Mouse (Mus musculus) liver, embryonic 14.5 days (tissue): ENCODE results near the gene Polr2e. TPM values are rescaled to one million over a fixed set of nuclear protein-coding genes. Genes with fewer than 3 reads are reported as not detected.

Source experiments
- ATAC-seq: fragments of 200-750 bp; cut with Nextera tagmentation; 2 replicates; pipeline ENCODE4 v1.8.0; 2017; ENCODE audit warnings: moderate number of reproducible peaks, mild to moderate bottlenecking, moderate library complexity; ENCODE audit not compliant: insufficient read depth
- DNase-seq, 3 experiments: peaks; one replicate each; pipeline ENCODE4 v3.0.0-alpha.2; 2012 to 2013; ENCODE audit warnings: low read depth in 3 of 3, low spot score in 3 of 3
- H3K27ac ChIP-seq: fragments of 300-500 bp; sonication (generic); 2 replicates; pipeline ENCODE4 v1.5.1; 2014; ENCODE audit warnings: moderate library complexity, mild to moderate bottlenecking, control low read depth, inconsistent platforms
- H3K27me3 ChIP-seq: fragments of 300-500 bp; sonication (generic); 2 replicates; pipeline ENCODE4 v1.6.1; 2014; ENCODE audit warnings: mild to moderate bottlenecking, low read length, moderate library complexity; ENCODE audit not compliant: control insufficient read depth, insufficient read depth
- H3K36me3 ChIP-seq: fragments of 300-500 bp; sonication (generic); replicated peaks from 2 replicates; pipeline ENCODE4 v1.6.1; 2014; ENCODE audit warnings: low read depth; ENCODE audit not compliant: control insufficient read depth, insufficient read depth
- H3K4me1 ChIP-seq, 2 experiments: fragments of 200-500 bp in 1 of 2; fragments of 300-500 bp in 1 of 2; sonication (generic) in 1 of 2; replicated peaks; 2 replicates each; pipeline ENCODE4 v1.6.1; 2012 to 2014; ENCODE audit warnings: antibody characterized with exemption in 1 of 2, inconsistent platforms in 1 of 2, low read length in 1 of 2; ENCODE audit not compliant: control insufficient read depth in 2 of 2, insufficient read depth in 2 of 2
- H3K4me2 ChIP-seq: fragments of 300-500 bp; sonication (generic); 2 replicates; pipeline ENCODE4 v1.6.1; 2014; ENCODE audit warnings: low read depth, mild to moderate bottlenecking, control low read depth, moderate library complexity
- H3K4me3 ChIP-seq, 2 experiments: fragments of 200-500 bp in 1 of 2; fragments of 300-500 bp in 1 of 2; sonication (generic) in 1 of 2; 2 replicates each; pipeline ENCODE4 v1.5.1; 2012 to 2014; ENCODE audit warnings: low read depth in 2 of 2, low read length in 2 of 2, mild to moderate bottlenecking in 2 of 2, control low read depth in 1 of 2, inconsistent platforms in 1 of 2, moderate library complexity in 1 of 2; ENCODE audit not compliant: insufficient read depth in 1 of 2
- H3K9ac ChIP-seq: fragments of 300-500 bp; sonication (generic); replicated peaks from 2 replicates; pipeline ENCODE4 v1.6.1; 2014; ENCODE audit warnings: mild to moderate bottlenecking, control low read depth, moderate library complexity
- H3K9me3 ChIP-seq: fragments of 300-500 bp; sonication (generic); 2 replicates; pipeline ENCODE4 v1.6.1; 2016; ENCODE audit warnings: low read length, mixed read lengths; ENCODE audit not compliant: control insufficient read depth
- CTCF ChIP-seq: IDR thresholded peaks from 2 replicates; pipeline ENCODE4 v1.5.1; 2016; ENCODE audit warnings: antibody characterized with exemption, low read depth, control low read depth
- EP300 ChIP-seq: IDR thresholded peaks from 2 replicates; pipeline ENCODE4 v1.6.1; 2016; ENCODE audit warnings: antibody characterized with exemption, low read depth
- WGBS: fragments of 180-500 bp; shearing (Covaris S2); extraction: QIAGEN DNeasy Blood & Tissue Kit; methylation state at CpG from one replicate; pipeline ENCODE4 v1.1.7; 2014; ENCODE audit not compliant: insufficient replicate concordance; 5-methylcytosine and 5-hydroxymethylcytosine counted together
- polyA plus RNA-seq, 2 experiments: library from polyadenylated mRNA; depleted of rRNA in 1 of 2; stranded (reverse) in 1 of 2; unstranded in 1 of 2; fragments of >200 nt; fragmentation: Nextera tagmentation in 1 of 2; extraction: Ambion mirVana in 1 of 2; gene quantifications; 2 replicates each; pipeline versions ENCODE4 v1.2.1 to v1.2.3; 2012 to 2014

Gene Polr2e
- polyA plus RNA-seq, 2 experiments, result 88.0 to 121 TPM

- Histone ChIP-seq H3K27me3 (no peaks in the 10 kb centered on the region), H3K4me2 (no peak overlapping the region)
- no peak for ATAC-seq
These were observed 11.5 kb upstream of the Polr2e start for GRCm38 (mm10) chr10:80050885-80051617.

DNA sequence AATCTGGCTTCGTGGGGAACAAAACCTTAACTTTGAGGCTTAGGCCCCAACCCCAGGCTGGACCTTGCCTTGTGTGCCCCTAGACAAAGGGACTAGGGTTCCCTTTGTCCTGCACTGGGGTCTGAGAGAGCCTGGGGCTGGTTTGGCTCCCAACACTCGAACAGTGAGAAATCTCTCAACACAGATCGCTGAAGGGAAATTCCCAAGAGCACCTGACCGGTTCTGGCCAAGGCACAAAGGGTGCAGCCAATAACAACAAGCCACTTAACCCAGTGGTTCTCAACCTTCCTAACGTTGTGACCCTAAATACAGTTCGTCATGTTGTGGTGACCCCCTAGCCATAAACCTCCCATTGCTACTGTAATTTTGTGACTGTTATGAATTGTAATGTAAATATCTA is 10.6 kb upstream of the Polr2e start:
- WGBS, result 66% methylated on average over 6 of the region's 6 CpGs
- H3K9ac ChIP-seq, result no peak overlapping the region; the same call in 1 of the 2 replicates
- no peak for TF ChIP-seq EP300
- TF ChIP-seq CTCF, result no peak
- H3K9me3 ChIP-seq, result no peaks in the 10 kb centered on the region
- peak overlapping the region; percentile 31; the same call in 1 of the 2 replicates for H3K27ac ChIP-seq
- H3K4me2 ChIP-seq, result no peak overlapping the region
- peaks cover 33 to 42% of the 10 kb centered on the region in 2 experiments for H3K4me1 ChIP-seq
- ATAC-seq (no peak), DNase-seq (no peak)
- no peaks in the 10 kb centered on the region; the same call in 1 of the 2 replicates for H3K36me3 ChIP-seq
- H3K4me3 ChIP-seq, result no peak overlapping the region
- no peaks in the 10 kb centered on the region for H3K27me3 ChIP-seq

More at GRCm38 (mm10) chr10:80050885-80051617, 11.5 kb upstream of the Polr2e start:
- no peak overlapping the region for H3K4me3 ChIP-seq
- DNase-seq, result no peak
- H3K9me3 ChIP-seq, result no peaks in the 10 kb centered on the region
- H3K36me3 ChIP-seq, result peaks cover 5% of the 10 kb centered on the region
- H3K4me1 ChIP-seq, result peaks cover 36 to 44% of the 10 kb centered on the region in 2 experiments
- TF ChIP-seq CTCF, result no peak
- no peak overlapping the region for H3K9ac ChIP-seq
- peak overlapping the region; percentile 28 for H3K27ac ChIP-seq
- 42% methylated on average over 15 of the region's 15 CpGs for WGBS

DNA sequence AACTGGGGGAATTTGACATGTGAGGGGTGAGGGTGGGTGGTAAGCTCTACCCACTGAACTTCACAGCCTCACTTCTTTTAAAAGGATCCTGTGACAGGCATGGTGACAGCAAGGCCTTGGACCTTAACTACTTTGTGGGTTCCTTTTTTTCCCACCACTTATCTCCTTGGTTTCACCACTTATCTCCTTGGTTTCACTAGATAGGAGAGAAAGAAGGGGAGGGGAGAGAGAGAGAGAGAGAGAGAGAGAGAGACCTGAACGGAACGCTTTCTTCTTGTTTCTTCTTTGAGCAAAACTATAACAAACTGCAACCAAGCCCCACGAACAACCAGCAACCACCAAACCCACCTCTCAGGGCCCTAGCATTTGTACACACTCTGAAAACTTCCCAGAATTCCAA is 9.2 kb upstream of the Polr2e start:
- Histone ChIP-seq H3K27ac (no peak overlapping the region; the same call in 1 of the 2 replicates), H3K27me3 (no peaks in the 10 kb centered on the region), H3K9ac (no peak overlapping the region), H3K36me3 (no peaks in the 10 kb centered on the region), H3K4me2 (no peak overlapping the region), H3K4me1 (peaks cover 29 to 40% of the 10 kb centered on the region in 2 experiments), H3K9me3 (no peaks in the 10 kb centered on the region), H3K4me3 (no peak overlapping the region)
- DNase-seq (no peak), ATAC-seq (no peak)
- 21% methylated on average over 3 of the region's 3 CpGs for WGBS
- TF ChIP-seq EP300, result no peak
- no peak for TF ChIP-seq CTCF

GRCm38 (mm10) chr10:80048396-80048795 is 8.8 kb upstream of the Polr2e start:
- no peak for ATAC-seq
- no peaks in the 10 kb centered on the region for H3K27me3 ChIP-seq
- H3K27ac ChIP-seq, result no peak overlapping the region
- WGBS, result 55% methylated on average over 5 of the region's 5 CpGs
- DNase-seq, result no peak
- TF ChIP-seq EP300, result no peak
- TF ChIP-seq CTCF, result no peak
- no peaks in the 10 kb centered on the region for H3K36me3 ChIP-seq
- no peak overlapping the region for H3K4me2 ChIP-seq
- no peaks in the 10 kb centered on the region for H3K9me3 ChIP-seq
- H3K4me1 ChIP-seq, result peaks cover 29 to 40% of the 10 kb centered on the region in 2 experiments
- H3K4me3 ChIP-seq, result no peak overlapping the region
- H3K9ac ChIP-seq, result no peak overlapping the region

GRCm38 (mm10) chr10:80047041-80047565 is 7.5 kb upstream of the Polr2e start, which contains the start of gene Gpx4:
Gene Gpx4 (plus strand): TSS chr10:80047166.
- H3K9me3 ChIP-seq, result no peaks in the 10 kb centered on the region
- H3K27ac ChIP-seq, result no peak within 1 kb of the TSS
- no peaks in the 10 kb centered on the region for H3K36me3 ChIP-seq
- 74% methylated on average over 9 of the region's 9 CpGs for WGBS
- H3K4me1 ChIP-seq, result peaks cover 18 to 30% of the 10 kb centered on the region in 2 experiments
- H3K4me2 ChIP-seq, result no peak within 1 kb of the TSS
- no peak for ATAC-seq
- H3K9ac ChIP-seq, result no peak within 1 kb of the TSS
- TF ChIP-seq EP300 (no peak), CTCF (no peak)
- H3K27me3 ChIP-seq, result no peaks in the 10 kb centered on the region
- no peak within 1 kb of the TSS for H3K4me3 ChIP-seq
- no peak for DNase-seq
